1 mouse cellular context compared by ENCODE assay signal in the genomic region with DNA sequence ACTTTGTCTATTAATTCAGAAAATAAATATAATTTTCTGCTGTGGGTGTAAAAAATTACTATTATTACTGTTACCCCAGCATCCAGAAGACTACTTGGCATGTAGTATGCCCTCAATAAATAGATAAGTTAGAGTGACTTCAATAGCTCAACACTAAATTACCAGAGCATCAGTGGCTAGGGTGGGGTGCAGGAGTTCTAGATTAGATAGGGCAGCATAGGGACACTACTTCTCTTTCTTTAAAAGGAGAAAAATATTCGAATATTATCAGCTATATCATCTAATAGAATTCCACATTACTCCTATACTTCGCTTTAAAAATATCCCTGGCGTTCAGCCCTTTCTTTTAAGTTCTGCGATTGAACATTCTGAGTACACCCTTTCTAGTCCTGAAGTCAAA.
TF ChIP-seq lines count a peak whose summit lies in the region.

No protein-coding gene starts in this region.

TF ChIP-seq in MEL, 35 proteins besides CTCF, POLR2A, EP300 and RAD21 (continued from another document):
- no peak for TF ChIP-seq MYB (IDR thresholded peaks at IDR 0.05; ENCODE audit: low read depth, low read length)
- no peak for TF ChIP-seq E2F4 (IDR thresholded peaks at IDR 0.05; ENCODE audit: borderline replicate concordance, low read depth, low read length)
- no peak for TF ChIP-seq HCFC1 (IDR thresholded peaks at IDR 0.05; ENCODE audit: low read depth, low read length)
- TF ChIP-seq SMC3 (IDR thresholded peaks at IDR 0.05; ENCODE audit: low read depth, low read length): no peak
- no peak for TF ChIP-seq USF1 (IDR thresholded peaks at IDR 0.05; ENCODE audit: low read depth, low read length)
- no peak for TF ChIP-seq MAX (IDR thresholded peaks at IDR 0.05; ENCODE audit: low read length)
- 0 out of 2 replicates have a peak, but pooled peaks have one; percentile 64 for TF ChIP-seq CHD1 (IDR thresholded peaks at IDR 0.05; ENCODE audit: low read depth, low read length)
- no peak for TF ChIP-seq POLR2AphosphoS5 (IDR thresholded peaks at IDR 0.05; ENCODE audit: borderline replicate concordance, low read depth, low read length)
- peak; percentile 68; the same call in 1 of the 2 replicates for TF ChIP-seq GATA1 (IDR thresholded peaks at IDR 0.05; ENCODE audit: low read depth, low read length)
- no peak for TF ChIP-seq TBP (IDR thresholded peaks at IDR 0.05; ENCODE audit: low read depth, low read length)
